Mouse (Mus musculus) heart, embryonic 10.5 days (tissue): ENCODE measurements around the gene Zfp141. TPM values are rescaled to one million over a fixed set of nuclear protein-coding genes. Genes with fewer than 3 reads are reported as not detected.

ENCODE experiments used
- polyA plus RNA-seq: library from polyadenylated mRNA; unstranded; fragments of >200 nt; fragmentation: Nextera tagmentation; extraction: Ambion mirVana; gene quantifications from 2 replicates; pipeline ENCODE4 v1.2.1, GENCODE M21; 2016

The Zfp141 gene
- polyA plus RNA-seq, 1 experiment from 2014 or later: 9.9 TPM

Other genes with a start within 250 kb of the Zfp141 start
- gene Vmn2r61, start 245.7 kb downstream of the Zfp141 start, polyA plus RNA-seq: not detected in 2 replicates
- gene 4933421I07Rik, start 57.6 kb downstream of the Zfp141 start, polyA plus RNA-seq: not detected in 2 replicates
- not detected in 2 replicates for gene Gm21028, start 72.8 kb upstream of the Zfp141 start, polyA plus RNA-seq
- 1.3 and 1.5 TPM in 2 replicates for gene Zfp977, start 86.8 kb upstream of the Zfp141 start, polyA plus RNA-seq
- 3.0 and 3.4 TPM in 2 replicates for gene Zfp976, start 136.8 kb upstream of the Zfp141 start, polyA plus RNA-seq
- gene Zfp975, start 187.0 kb upstream of the Zfp141 start, polyA plus RNA-seq: 9.0 and 9.9 TPM in 2 replicates
- gene Gm17067, start 221.3 kb upstream of the Zfp141 start, polyA plus RNA-seq: not detected in 2 replicates